Mouse (Mus musculus) c-Kit-positive CD71-positive TER-119-negative erythroid progenitor cells, embryonic 14.5 days (primary cell): ENCODE measurements at regions not wholly inside any gene's neighbourhood (a gene's known extent, or its start where the extent isn't known, plus 50 kb on each side); places are given as distances from the start of the nearest gene placed in this dataset.

Experiments
- DNase-seq: peaks from one replicate; pipeline ENCODE4 v3.0.0-alpha.2; 2013; ENCODE audit warnings: low read depth

- DNase-seq: no peak
Observed at GRCm38 (mm10) chr8:80422190-80422589, 71.4 kb upstream of the Gypa start.

- no peak for DNase-seq
Observed at GRCm38 (mm10) chr8:80416121-80416520, 77.5 kb upstream of the Gypa start.

- DNase-seq: no peak
Observed at GRCm38 (mm10) chr8:80399594-80400207, 93.9 kb upstream of the Gypa start.

- DNase-seq: no peak
Observed at GRCm38 (mm10) chr8:80395010-80395409, 98.6 kb upstream of the Gypa start.

- DNase-seq: no peak
Observed at GRCm38 (mm10) chr8:80393111-80393510, 100.5 kb upstream of the Gypa start.

- DNase-seq: no peak
Observed at GRCm38 (mm10) chr8:80369221-80369620, 124.4 kb upstream of the Gypa start.

GRCm38 (mm10) chr8:80364059-80364458 lies 129.5 kb upstream of the Gypa start:
- no peak for DNase-seq

- DNase-seq: no peak
Observed at GRCm38 (mm10) chr8:80343299-80343698, 150.3 kb upstream of the Gypa start.

- DNase-seq: no peak
Observed at GRCm38 (mm10) chr8:80337872-80338271, 155.7 kb upstream of the Gypa start.

GRCm38 (mm10) chr8:80328676-80329075 lies 164.9 kb upstream of the Gypa start:
- DNase-seq: no peak

GRCm38 (mm10) chr8:80325859-80326258 lies 167.7 kb upstream of the Gypa start:
- no peak for DNase-seq

GRCm38 (mm10) chr8:80325132-80325531 lies 168.4 kb upstream of the Gypa start:
- DNase-seq: no peak

GRCm38 (mm10) chr8:80318231-80318870 lies 175.2 kb upstream of the Gypa start:
- DNase-seq: no peak

GRCm38 (mm10) chr8:80315371-80315770 lies 178.2 kb upstream of the Gypa start:
- DNase-seq: no peak

GRCm38 (mm10) chr8:80314826-80315225 lies 178.8 kb upstream of the Gypa start:
- DNase-seq: no peak

- peak; percentile 23 for DNase-seq
Observed at GRCm38 (mm10) chr8:80313883-80314635, 179.5 kb upstream of the Gypa start.

GRCm38 (mm10) chr8:80307761-80308160 lies 185.8 kb upstream of the Gypa start:
- no peak for DNase-seq

- no peak for DNase-seq
Observed at GRCm38 (mm10) chr8:80298596-80298995, 195.0 kb upstream of the Gypa start.

- no peak for DNase-seq
Observed at GRCm38 (mm10) chr8:80290311-80290710, 203.3 kb upstream of the Gypa start.

GRCm38 (mm10) chr8:80289282-80289681 lies 204.3 kb upstream of the Gypa start:
- no peak for DNase-seq

GRCm38 (mm10) chr8:80268910-80269460 lies 211.2 kb upstream of the Hhip start:
- no peak for DNase-seq

GRCm38 (mm10) chr8:80264915-80265314 lies 207.1 kb upstream of the Hhip start:
- no peak for DNase-seq

GRCm38 (mm10) chr8:80263468-80263945 lies 205.7 kb upstream of the Hhip start:
- no peak for DNase-seq
